Mouse (Mus musculus): Measurements from ENCODE around the gene Katnbl1.

GRCm38 (mm10) chr2:112454125-112454861, 75.3 kb downstream of the Katnbl1 start:
- no peak for TF ChIP-seq CTCF (IDR thresholded peaks at IDR 0.05; ENCODE audit: low read depth, low read length)
- no peak for TF ChIP-seq POLR2A (IDR thresholded peaks at IDR 0.05; ENCODE audit: borderline replicate concordance, low read depth, low read length)

Data from bone marrow macrophage, adult 2 months (primary cell).